ENCODE assay signal across 7 mouse cellular contexts in the genomic region with DNA sequence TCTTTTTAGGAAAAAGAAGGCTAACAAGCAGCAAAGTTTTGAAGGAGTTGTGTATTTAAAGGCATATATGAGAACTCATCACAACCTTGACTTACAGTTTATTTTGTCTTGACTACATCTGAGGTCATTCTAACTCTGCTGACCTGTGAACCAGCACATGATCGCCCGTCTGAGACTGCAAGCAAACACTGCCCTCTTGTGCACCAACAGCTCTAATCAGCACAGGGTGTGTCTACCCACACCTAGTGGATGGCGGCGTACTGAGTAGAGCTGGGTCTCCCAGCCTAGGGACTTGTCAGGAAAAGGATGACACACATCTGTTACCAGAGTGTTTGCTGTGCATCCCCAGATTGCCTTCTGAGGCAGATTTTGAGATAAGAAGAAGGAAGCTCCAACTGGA. TPM values are rescaled to one million over a fixed set of nuclear protein-coding genes. Genes with fewer than 3 reads are reported as not detected.
DNase-seq lines count a peak whose midpoint lies in the region; ATAC-seq and TF ChIP-seq lines count a peak whose summit lies in the region.

No protein-coding gene starts in this region.

- peak; percentile 57 for TF ChIP-seq CTCF in left cerebral cortex, adult 2 months (IDR thresholded peaks at IDR 0.05)

- intact Hi-C loops in left cerebral cortex, adult 2 months (cut with DNase I): no loop called here

- DNase-seq in left cerebral cortex, adult 2 months (ENCODE audit: extremely low spot score in 1 of 2, low spot score in 2 of 2): peak in 1 of 2 experiments; percentile 20
- no peak for DNase-seq in left cerebral cortex, adult 11 months (ENCODE audit: low spot score)
- DNase-seq in adipocyte (ENCODE audit: low spot score): peak; percentile 70
- peak; percentile 38 for DNase-seq in fibroblast of lung, adult 2 months (ENCODE audit: low read depth)
- peak; percentile 54 to 68 for DNase-seq in kidney, adult 8-10 months
- DNase-seq in lung, postnatal 36 days: peak; percentile 79

- H3K4me3 ChIP-seq in left cerebral cortex, adult 2 months: no peak overlapping the region

- H3K27ac ChIP-seq in left cerebral cortex, adult 2 months: no peak overlapping the region

- no peak for ATAC-seq in CD4-positive, CD25-positive, alpha-beta regulatory T cell, adult 4 months

RNA-seq across cellular contexts. Expression of gene Eefsec, which starts 15.1 kb away (rescaled TPM):
- total RNA-seq in left cerebral cortex, adult 2 months (2021): 10 to 100 TPM; 21.8 to 23.3 TPM
- polyA plus RNA-seq in CD4-positive, CD25-positive, alpha-beta regulatory T cell, adult 4 months (2017; shearing (Covaris generic)): 10 to 100 TPM; 30.4 to 42.0 TPM

RNA-seq across cellular contexts. Expression of gene Ruvbl1, which starts 34.0 kb away (rescaled TPM):
- 10 to 100 TPM; 38.6 to 39.3 TPM for total RNA-seq in left cerebral cortex, adult 2 months (2021)
- polyA plus RNA-seq in CD4-positive, CD25-positive, alpha-beta regulatory T cell, adult 4 months (2017; shearing (Covaris generic)): 10 to 100 TPM; 62.1 to 85.0 TPM
